Mouse (Mus musculus): ENCODE measurements around the gene Slc6a20a.

- TF ChIP-seq CTCF (IDR thresholded peaks at IDR 0.05; ENCODE audit: control insufficient read depth, insufficient read depth, insufficient read length) (no peak), CEBPB (IDR thresholded peaks at IDR 0.05; ENCODE audit: low read depth) (peak; percentile 16), MYOD1 (IDR thresholded peaks at IDR 0.05; ENCODE audit: control insufficient read depth, insufficient read length, low read depth) (no peak), MAX (IDR thresholded peaks at IDR 0.05) (no peak), MYOG (IDR thresholded peaks at IDR 0.05; ENCODE audit: control insufficient read depth, extremely low read depth, insufficient read length) (no peak), USF1 (IDR thresholded peaks at IDR 0.05; ENCODE audit: low read depth) (no peak)
These were observed 19.7 kb downstream of the Slc6a20a start for GRCm38 (mm10) chr9:123658981-123659380.

Measured in C2C12 (cell line).